Mouse (Mus musculus): ENCODE results near the gene Cyp3a16. TPM values are rescaled to one million over a fixed set of nuclear protein-coding genes. Genes with fewer than 3 reads are reported as not detected.
"Not testable (repeated sequence)": the region's sequence is repeated elsewhere in the genome, so short reads cannot be mapped to it uniquely, and the experiment has no call there.

Cyp3a16 gene
- polyA plus RNA-seq (2017; shearing (Covaris generic)): not detected

DNA sequence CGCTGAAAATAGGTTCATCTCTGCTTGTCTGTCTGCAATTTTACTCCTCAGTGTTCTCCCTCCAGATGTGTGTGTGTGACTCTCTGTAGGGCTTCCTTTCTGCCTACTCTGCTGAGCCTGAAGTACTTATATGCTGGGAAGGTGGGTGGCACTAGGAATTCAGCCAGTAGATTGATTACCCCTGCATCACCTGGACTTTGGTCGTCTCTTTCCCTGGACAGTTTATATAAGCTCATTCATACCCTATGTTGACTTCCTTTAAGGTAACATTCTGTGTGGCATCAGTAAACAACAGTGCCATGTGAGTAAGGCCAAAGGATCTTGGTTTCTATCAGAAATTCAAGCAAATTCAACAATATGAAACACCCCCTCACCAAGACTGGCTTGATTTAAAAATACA is at the start of gene Cyp3a16:
TSS of gene Cyp3a16 (minus strand) at position 101 of the 400 bp plus-strand sequence.
- not testable (repeated sequence) for ATAC-seq

DNA sequence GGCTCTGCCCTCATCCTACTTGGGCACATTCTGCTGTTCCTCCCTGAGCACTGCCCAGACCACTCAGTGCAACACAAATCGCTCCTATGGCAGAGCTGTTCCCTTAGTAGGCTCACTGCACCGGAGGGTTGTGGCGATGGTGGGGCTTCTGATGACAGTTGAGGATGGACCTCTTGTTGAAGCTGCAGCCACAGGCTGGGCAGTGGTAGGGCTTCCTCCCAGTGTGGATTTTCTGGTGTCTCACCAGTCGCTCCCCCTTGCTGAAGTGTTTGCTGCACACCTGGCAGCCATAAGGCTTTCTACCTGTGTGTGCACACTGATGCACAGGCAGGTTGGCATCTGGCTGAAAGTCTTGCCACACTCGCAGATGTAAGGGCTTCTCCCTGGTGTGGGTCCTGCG is 20.8 kb upstream of the Cyp3a16 start:
- ATAC-seq: no peak

DNA sequence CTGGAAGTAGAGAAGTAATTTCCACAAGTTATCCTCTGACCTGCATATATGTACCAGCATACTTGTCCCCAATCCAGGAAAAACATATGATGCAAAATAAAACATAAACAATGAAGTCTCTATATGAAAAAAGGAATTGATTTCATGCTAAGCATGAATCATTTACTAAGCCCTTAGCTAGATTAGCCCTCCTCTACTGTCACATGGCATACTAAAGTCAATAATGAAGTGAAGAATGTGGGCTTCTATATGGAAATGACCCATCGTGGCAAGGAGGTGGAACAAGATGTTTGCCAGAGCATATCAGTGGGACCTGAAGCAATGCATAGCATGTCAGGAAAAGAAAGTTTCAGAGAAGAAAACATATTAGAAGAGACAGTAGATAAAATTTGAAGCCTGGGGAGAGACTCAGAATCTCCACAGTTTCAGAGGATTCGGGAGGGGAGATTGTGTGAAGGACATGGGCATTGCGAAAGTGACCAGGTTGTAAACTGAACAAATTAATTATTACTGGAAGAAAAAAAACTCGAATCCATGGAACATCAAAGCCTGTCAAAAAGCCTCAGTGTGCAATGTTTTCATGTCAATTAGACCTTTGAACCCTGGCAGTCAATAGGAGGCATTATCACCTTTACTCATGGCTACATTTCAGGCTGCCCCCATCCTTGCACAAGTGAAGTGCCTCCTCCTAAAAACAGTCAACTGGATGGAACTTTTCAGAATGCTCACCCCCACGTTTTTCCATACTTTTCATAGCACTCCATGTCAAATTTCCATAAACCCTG is 5.0 kb downstream of the Cyp3a16 start:
- ATAC-seq: no peak

DNA sequence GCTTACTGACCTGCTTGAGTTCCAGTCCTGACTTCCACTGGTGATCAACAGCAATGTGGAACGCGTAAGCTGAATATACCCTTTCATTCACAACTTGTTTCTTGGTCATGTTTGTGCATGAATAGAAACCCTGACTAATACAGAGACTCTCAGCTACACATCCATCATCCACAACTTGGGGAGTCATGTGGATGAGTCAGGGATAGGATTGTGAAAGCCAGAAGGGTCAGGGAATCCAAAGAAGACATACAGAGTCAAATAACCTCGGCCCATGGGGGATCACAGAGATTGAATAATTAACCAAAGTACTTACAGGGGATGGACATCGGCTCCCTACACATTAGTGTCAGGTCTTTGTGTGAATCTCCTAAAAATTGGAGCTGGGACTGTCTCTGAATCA is 7.2 kb downstream of the Cyp3a16 start:
- ATAC-seq: no peak

DNA sequence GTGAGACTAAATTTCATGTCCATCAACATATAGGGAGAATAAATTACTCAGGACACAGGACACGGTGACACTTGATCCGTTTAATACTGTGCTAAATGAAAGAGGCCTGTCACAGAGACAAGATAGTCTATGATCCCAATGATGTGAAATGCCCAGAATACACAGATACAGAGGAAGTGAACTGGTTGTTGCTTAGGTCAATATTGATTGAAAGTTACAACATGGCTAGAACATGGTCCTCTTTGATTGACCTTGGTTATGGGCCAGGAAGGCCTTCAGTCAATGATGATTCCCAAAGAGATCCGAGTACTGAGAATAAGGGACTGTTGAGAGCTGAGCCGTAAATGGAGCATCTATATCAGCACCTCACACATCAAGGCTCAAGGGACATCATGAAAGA is 15.1 kb downstream of the Cyp3a16 start:
- ATAC-seq: no peak

DNA sequence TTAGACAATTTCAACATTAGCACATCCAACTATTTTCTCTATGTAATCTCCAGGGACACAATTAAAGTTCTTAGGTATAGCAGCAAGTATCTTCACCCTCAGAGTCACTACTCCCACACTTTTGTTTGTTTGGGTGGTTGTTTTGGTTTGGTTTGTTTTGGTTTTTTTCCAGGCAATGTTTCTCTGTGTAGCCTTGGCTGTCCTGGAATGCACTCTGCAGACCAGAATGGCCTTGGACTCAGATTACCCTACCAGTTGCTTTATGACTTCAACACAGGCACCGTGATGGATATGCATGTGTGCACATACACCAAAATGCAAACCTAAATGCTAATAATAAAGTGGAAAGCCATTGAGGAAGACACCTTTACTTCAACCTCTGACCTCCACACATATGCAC is 35.8 kb downstream of the Cyp3a16 start:
- no peak for ATAC-seq

DNA sequence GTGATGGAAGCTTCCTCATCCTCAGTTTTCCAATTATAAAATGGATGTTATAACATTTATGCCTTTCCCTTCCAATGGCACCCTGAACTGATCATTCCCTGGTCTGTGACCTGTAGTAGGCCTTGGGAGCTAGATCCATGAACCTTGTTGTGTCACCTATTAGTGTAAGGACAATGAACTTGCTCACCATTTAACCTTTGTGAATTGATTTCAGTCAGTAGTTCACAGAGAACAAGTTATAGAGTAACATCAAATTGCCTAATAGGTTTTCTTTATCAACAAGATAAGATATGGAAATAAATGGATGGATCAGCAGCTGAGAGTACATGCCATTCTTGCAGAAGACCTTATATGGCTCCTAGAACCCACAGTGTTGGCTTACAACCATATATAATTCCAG is 38.5 kb downstream of the Cyp3a16 start:
- ATAC-seq: no peak

DNA sequence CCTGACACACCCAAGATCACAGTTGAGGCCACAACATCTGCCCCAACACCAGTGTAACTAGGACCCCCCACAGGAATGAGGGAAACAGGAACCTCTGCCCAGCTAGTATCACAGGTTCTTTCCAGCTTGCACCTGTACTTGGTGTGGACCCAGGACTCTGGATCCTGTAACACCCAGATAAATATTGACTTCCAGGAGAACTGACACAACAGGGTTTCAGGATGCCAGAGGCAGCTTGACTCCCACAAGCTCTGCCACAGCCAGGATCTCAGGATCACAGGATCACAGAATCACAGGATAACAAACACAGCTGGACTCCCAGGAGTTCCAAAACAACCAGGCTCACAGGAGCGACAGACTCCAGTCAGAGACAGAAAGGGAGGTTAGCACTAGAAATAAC is 47.2 kb downstream of the Cyp3a16 start:
- ATAC-seq: no peak

DNA sequence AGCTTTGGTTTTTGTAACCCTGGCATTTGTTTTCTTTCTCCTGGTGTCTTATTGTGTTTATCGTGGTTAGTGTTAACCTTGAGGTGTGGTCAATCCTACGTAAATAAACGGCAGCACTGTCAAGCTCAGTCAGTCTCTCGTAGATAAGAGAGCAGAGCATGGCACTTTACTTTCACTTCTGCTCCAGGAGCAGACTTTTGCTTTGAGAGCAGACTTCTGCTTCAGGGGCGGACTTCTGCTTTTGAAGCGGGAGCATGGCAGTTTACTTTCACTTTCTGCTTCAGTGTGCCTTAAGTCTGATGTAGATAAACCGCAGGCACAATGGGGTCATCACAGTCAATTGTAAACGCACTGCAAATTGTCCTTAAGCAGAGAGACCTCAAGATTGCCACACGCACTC is 54.1 kb downstream of the Cyp3a16 start:
- ATAC-seq: not testable (repeated sequence)

Other genes with a start within 250 kb of the Cyp3a16 start
- 10 to 100 TPM; 59.5 to 61.1 TPM for gene Zfp655, start 238.0 kb downstream of the Cyp3a16 start, polyA plus RNA-seq (2017; shearing (Covaris generic))
- under 1 TPM; 0.37 to 0.45 TPM for gene Zscan25, start 189.2 kb downstream of the Cyp3a16 start, polyA plus RNA-seq (2017; shearing (Covaris generic))
- gene Cyp3a57, start 124.4 kb downstream of the Cyp3a16 start, polyA plus RNA-seq (2017; shearing (Covaris generic)): not detected
- not detected for gene Cyp3a41b, start 115.0 kb upstream of the Cyp3a16 start, polyA plus RNA-seq (2017; shearing (Covaris generic))

Measured in activated CD4-positive, CD25-positive, alpha-beta regulatory T cell, adult 4 months (primary cell).